Mouse (Mus musculus) liver, adult 2 months (tissue): ENCODE measurements at regions not wholly inside any gene's neighbourhood (a gene's known extent, or its start where the extent isn't known, plus 50 kb on each side); places are given as distances from the start of the nearest gene placed in this dataset.

Experiments
- DNase-seq: peaks from one replicate; pipeline ENCODE4 v3.0.0-alpha.2; 2011; ENCODE audit warnings: low read depth, low spot score; ENCODE audit errors: extremely low read depth
- H3K27ac ChIP-seq: fragments of 200-500 bp; replicated peaks from 2 replicates; pipeline ENCODE4 v1.5.1; 2012; ENCODE audit warnings: low read depth, mild to moderate bottlenecking, control low read depth, inconsistent platforms, low read length; ENCODE audit not compliant: insufficient read depth
- H3K27me3 ChIP-seq: fragments of 200-500 bp; 2 replicates; pipeline ENCODE4 v1.6.1; 2012; ENCODE audit warnings: mild to moderate bottlenecking, moderate library complexity, low read length, inconsistent platforms; ENCODE audit not compliant: control insufficient read depth, insufficient read depth
- H3K36me3 ChIP-seq: fragments of 200-500 bp; 2 replicates; pipeline ENCODE4 v1.6.1; 2012; ENCODE audit warnings: low read length, inconsistent platforms; ENCODE audit not compliant: control insufficient read depth, insufficient read depth
- H3K4me1 ChIP-seq: fragments of 200-500 bp; 2 replicates; pipeline ENCODE4 v1.6.1; 2011; ENCODE audit warnings: low read length; ENCODE audit not compliant: control insufficient read depth, insufficient read depth
- H3K4me3 ChIP-seq: fragments of 200-500 bp; 2 replicates; pipeline ENCODE4 v1.5.1; 2011; ENCODE audit warnings: low read depth, mild to moderate bottlenecking, control low read depth, low read length, moderate library complexity; ENCODE audit not compliant: insufficient read depth
- H3K79me2 ChIP-seq: fragments of 200-500 bp; 2 replicates; pipeline ENCODE4 v1.6.1; 2012; ENCODE audit warnings: inconsistent platforms, mild to moderate bottlenecking, low read length, moderate library complexity; ENCODE audit not compliant: control insufficient read depth, insufficient read depth
- H3K9ac ChIP-seq: fragments of 200-500 bp; 2 replicates; pipeline ENCODE4 v1.6.1; 2012; ENCODE audit warnings: low read depth, mild to moderate bottlenecking, control low read depth, inconsistent platforms, low read length
- CTCF ChIP-seq: fragments of 200-500 bp; IDR thresholded peaks from 2 replicates; pipeline ENCODE4 v1.5.1; 2011; ENCODE audit warnings: low read depth, low read length, control low read depth
- POLR2A ChIP-seq: fragments of 200-500 bp; IDR thresholded peaks from 2 replicates; pipeline ENCODE4 v1.6.1; 2011; ENCODE audit warnings: low read length, control low read depth; ENCODE audit not compliant: insufficient read depth; ENCODE audit errors: extremely low read depth
- WGBS: fragments of 180-500 bp; shearing (Covaris S2); methylation state at CpG from one replicate; pipeline ENCODE4 v1.1.7; 2018; 5-methylcytosine and 5-hydroxymethylcytosine counted together

DNA sequence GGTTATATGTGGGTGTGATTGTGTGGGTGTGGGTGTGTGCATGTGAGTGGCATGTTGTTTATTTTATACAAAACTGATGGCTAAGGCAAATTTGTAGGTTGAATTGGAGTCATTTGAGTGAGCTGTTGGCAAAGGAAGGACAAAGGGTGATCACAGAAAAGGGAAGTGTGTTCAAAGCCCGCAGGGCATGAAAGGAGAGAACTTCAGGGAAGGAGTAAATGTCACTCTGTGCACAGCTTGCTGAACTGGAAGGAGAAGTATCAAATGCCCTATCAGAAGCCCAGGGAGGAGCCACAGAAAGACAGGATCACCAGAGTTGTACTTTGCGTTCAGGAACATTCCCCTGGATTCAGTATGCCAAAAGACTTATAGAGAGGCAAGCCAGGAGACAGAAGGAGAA lies 122.3 kb upstream of the Tent5a start:
- TF ChIP-seq CTCF, result no peak
- TF ChIP-seq POLR2A, result no peak
- H3K4me1 ChIP-seq, result no peaks in the 10 kb centered on the region
- no peak overlapping the region for H3K4me3 ChIP-seq
- no peak overlapping the region for H3K9ac ChIP-seq
- WGBS, result 75% methylated on average over 2 of the region's 2 CpGs
- DNase-seq, result no peak
- no peaks in the 10 kb centered on the region for H3K27me3 ChIP-seq
- no peaks in the 10 kb centered on the region for H3K79me2 ChIP-seq
- no peaks in the 10 kb centered on the region for H3K36me3 ChIP-seq
- no peak overlapping the region for H3K27ac ChIP-seq

DNA sequence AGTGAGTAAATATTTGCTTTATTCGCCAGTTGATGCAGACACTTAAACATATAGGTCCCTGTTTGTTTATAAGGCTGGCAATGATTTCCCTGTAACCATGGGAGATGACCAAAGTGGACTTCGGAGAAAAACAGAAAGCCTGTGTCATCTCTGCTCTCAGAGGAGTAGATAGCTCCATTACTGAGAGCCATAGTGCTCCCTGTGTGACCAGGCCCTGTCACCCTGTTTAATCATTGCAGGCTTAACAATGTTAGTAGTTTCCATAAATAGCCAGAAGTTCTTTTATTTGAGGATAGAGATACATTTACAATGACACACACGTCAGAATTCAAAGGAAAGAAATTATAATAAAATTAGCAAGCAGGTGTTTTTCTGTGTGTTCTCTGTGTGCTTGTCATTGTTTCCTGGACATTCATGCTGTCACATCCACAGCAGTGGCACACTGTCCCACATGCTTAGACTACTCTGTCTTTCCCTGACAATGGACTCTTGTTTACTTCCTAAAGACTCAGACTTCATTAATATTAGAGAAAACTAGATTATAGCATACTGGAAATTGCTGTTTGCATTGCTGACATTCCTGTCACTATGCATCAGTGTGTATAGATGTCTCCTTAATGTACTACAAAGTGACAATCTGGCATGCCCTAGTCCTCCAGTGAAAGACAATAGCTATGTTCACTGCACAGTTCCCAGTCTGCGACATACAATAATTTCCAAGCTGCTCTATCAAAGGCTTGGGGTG lies 115.8 kb upstream of the Tent5a start:
- H3K79me2 ChIP-seq, result no peaks in the 10 kb centered on the region
- no peaks in the 10 kb centered on the region for H3K27me3 ChIP-seq
- TF ChIP-seq CTCF, result no peak
- no peak for TF ChIP-seq POLR2A
- no peak overlapping the region for H3K27ac ChIP-seq
- 67% methylated on average over 4 of the region's 4 CpGs for WGBS
- no peaks in the 10 kb centered on the region for H3K36me3 ChIP-seq
- no peak for DNase-seq
- no peak overlapping the region for H3K4me3 ChIP-seq
- no peaks in the 10 kb centered on the region for H3K4me1 ChIP-seq
- H3K9ac ChIP-seq, result no peak overlapping the region

DNA sequence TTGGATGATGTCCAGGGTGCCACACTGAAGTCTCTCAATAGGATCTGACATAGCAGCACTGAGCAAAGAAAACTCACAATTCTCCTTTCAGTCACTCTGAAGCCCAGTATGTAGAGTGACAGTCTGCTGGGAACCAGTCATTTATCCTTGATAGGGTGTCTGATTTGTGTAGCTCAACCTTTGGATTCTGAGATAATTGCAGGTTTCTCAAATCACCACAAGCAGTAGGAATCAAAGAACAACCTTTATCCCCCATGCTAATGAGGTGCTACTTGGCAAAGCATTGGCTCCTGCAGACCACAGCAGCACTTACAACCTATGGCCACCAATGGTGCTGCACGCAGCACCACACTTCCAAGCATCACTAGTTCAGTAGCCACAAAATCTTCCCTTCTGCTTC lies 112.5 kb upstream of the Tent5a start:
- 77% methylated on average over 1 of the region's 1 CpGs for WGBS
- H3K27ac ChIP-seq, result no peak overlapping the region
- no peaks in the 10 kb centered on the region for H3K4me1 ChIP-seq
- no peaks in the 10 kb centered on the region for H3K27me3 ChIP-seq
- H3K9ac ChIP-seq, result no peak overlapping the region
- no peak for TF ChIP-seq POLR2A
- no peak for TF ChIP-seq CTCF
- no peak overlapping the region for H3K4me3 ChIP-seq
- no peaks in the 10 kb centered on the region for H3K79me2 ChIP-seq
- DNase-seq, result no peak
- H3K36me3 ChIP-seq, result no peaks in the 10 kb centered on the region

DNA sequence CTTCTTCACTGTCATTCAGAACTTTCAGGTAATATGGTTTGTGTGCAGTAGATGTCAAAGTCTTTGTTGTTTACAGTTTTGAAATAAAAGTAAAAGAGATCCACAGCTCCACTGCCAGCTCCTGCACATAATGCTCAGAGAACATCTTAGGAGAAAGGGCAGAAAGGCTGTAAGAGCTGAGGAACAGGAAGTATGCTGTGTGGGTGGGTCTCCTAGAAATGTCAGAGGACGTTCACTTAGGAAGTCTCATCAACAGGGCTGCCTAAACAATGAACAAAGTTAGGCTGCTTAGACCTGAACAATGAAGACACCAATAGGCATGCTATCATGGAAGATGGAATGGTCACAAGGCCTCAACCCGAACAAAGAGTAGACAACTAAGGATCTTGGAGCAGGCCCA lies 105.1 kb upstream of the Tent5a start:
- no peak overlapping the region for H3K9ac ChIP-seq
- no peaks in the 10 kb centered on the region for H3K36me3 ChIP-seq
- DNase-seq, result no peak
- H3K4me1 ChIP-seq, result no peaks in the 10 kb centered on the region
- H3K79me2 ChIP-seq, result no peaks in the 10 kb centered on the region
- WGBS, result 79% methylated on average over 2 of the region's 2 CpGs
- TF ChIP-seq CTCF, result no peak
- no peak overlapping the region for H3K4me3 ChIP-seq
- H3K27ac ChIP-seq, result no peak overlapping the region
- H3K27me3 ChIP-seq, result no peaks in the 10 kb centered on the region

DNA sequence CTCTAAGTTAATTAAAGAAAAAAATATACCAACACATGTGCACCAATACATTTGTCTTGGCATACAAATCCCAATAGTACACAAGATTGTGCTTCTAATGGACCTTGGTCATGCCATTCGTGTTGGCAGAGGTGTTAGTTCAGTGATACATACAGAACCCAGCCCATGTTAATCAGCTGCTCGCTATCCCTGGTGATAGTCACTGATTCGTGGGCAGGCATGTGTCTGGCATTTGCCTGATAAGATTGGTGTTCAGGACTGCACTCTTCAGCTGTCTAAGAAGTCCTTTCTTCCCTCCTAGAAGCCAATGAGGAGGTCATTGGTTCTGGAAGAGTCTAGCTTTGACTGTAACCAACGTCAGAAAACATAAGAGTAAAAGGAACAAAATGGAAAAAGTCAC lies 99.7 kb upstream of the Tent5a start:
- TF ChIP-seq POLR2A (no peak), CTCF (no peak)
- no peak overlapping the region for H3K9ac ChIP-seq
- no peaks in the 10 kb centered on the region for H3K79me2 ChIP-seq
- no peaks in the 10 kb centered on the region for H3K4me1 ChIP-seq
- no peak overlapping the region for H3K27ac ChIP-seq
- no peaks in the 10 kb centered on the region for H3K27me3 ChIP-seq
- H3K4me3 ChIP-seq, result no peak overlapping the region
- DNase-seq, result no peak
- WGBS, result 73% methylated on average over 4 of the region's 4 CpGs
- no peaks in the 10 kb centered on the region for H3K36me3 ChIP-seq

DNA sequence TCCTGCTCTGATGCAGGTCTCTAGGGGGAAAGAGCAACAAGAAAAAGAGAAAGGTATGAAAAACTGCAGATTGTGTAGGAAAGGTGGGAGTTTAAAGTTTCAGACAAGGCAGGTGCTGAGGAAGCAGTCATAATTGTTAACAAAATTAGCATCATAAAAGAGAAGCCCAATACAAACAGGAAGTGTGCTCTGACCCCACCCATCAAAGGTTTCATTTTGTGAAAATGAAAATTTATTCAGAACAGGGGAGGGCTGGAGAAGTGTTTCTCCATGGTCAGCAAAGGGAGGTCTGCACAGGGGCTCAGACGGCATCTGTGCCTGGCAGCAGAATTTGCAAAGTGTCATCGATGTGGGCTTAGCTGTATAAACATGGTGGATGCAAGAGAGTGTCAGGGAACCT lies 96.8 kb upstream of the Tent5a start:
- Histone ChIP-seq H3K36me3 (no peaks in the 10 kb centered on the region), H3K27ac (no peak overlapping the region), H3K79me2 (no peaks in the 10 kb centered on the region), H3K4me1 (no peaks in the 10 kb centered on the region), H3K4me3 (no peak overlapping the region), H3K9ac (no peak overlapping the region), H3K27me3 (no peaks in the 10 kb centered on the region)
- no peak for DNase-seq
- TF ChIP-seq CTCF (no peak), POLR2A (no peak)
- WGBS, result 84% methylated on average over 2 of the region's 2 CpGs
